Mouse (Mus musculus) left cerebral cortex, postnatal 36 days (tissue): ENCODE results near the gene Adgrv1. TPM values are rescaled to one million over a fixed set of nuclear protein-coding genes. Genes with fewer than 3 reads are reported as not detected.

ENCODE experiments used
- DNase-seq, 2 experiments: peaks; one replicate each; pipeline ENCODE4 v3.0.0; 2021 to 2022; ENCODE audit warnings: low spot score in 2 of 2, mixed read lengths in 1 of 2
- intact Hi-C: fragments of 180-260 bp; cut with DNase I; formaldehyde crosslinking; loops from one replicate; pipeline ENCODE4 v1.15.1; 2025
- total RNA-seq, 2 experiments: library from RNA; stranded (reverse); gene quantifications; 2 replicates each; pipeline ENCODE4 v1.2.3; 2021

Adgrv1 gene
- total RNA-seq, 2 experiments from 2014 or later: 1.4 to 1.6 TPM

DNA sequence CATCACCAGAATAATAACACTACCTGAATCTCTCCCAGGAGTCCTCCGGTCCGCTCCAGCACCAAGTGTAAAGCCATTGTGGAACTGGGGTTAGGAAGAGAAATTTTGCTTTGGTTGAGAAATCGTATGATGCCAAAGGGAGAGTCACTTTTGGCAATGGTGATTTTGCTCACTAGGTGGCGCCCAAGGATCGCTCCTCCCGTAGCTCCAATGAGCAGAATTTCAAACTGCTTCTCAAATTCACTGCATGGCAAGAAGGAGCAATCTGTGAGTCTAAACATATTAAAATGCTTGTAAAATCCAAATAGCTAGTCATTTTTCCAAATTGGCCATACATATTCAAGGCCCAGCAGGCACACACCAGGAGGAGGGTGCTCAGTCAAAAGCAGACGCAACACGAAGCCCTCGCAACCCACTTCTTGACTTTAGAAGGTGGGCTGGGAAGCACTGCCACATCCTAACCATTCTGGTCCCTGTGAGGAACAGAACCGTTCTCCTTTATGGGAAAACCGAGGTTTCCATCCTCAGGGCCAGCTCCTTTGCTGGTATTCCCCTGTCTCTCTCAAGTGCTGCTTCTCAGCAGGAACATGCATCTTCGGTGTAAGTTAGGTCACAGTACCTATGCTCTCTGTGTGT is 193.4 kb downstream of the Adgrv1 start:
- intact Hi-C loops: loop anchor here (1.0 to 2.0 kb wide), 2 partner anchors 201 to 322 kb away; no protein-coding TSS in a partner anchor
- peak; percentile 78 to 80 for DNase-seq

DNA sequence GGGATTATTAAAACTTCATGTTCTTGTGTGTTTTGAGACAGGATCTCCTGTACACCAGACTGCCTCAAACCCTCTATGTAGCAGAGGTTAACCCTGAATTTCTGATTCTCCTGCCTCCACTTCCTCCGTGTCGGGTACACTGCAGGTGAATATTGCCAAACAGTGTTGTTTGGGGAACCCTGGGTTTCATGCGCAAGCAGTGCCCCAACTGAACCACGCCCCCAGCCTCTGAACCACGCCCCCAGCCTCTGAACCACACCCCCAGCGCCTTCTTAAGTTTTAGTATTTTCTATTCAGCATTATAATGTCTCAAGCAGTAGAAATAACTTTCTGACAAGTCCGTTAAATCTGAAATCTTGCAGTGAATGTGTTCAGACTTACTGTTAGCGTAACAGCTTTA is 195.9 kb downstream of the Adgrv1 start:
- intact Hi-C loops: no loop called here
- DNase-seq: no peak

DNA sequence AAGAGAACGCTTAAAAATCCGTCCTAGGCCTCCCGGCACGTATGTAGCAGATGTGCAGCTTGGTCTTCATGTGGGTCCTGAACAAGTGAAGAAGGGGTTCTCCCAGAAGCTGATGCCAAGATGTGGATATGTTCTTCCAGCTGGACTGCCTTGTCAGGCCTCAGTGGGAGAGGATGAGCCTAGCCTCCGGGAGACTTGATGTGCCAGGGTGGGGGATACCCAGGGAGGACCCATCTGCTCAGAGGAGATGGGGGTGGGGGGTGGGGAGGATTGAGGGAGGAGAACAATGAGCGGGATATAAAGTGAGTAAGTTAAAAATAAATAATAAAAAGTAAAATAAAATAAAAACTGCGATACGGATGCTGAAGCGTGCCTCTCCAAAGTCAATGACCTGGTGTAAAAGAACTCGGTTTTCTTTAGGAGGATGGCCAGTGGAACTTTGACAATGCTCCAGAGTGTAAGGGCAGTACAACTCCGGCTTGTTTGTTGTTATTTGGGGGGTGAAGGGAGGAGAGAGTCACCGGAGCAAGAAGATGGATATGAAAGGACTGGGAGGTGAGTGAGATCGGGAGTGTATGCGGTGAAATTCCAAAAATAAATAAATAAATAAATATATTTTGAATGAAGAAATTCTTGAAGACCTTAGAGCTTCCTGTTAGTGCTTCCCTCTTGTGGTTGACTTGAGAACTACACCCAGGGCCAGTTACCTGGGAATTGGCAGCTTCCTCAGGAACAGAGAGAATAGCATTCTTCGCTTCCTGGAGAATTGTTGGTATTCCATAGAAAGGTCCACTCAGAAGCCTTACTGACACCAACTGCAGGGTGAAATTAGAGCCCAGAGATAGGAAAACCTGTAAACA is 205.8 kb downstream of the Adgrv1 start:
- intact Hi-C loops: no loop called here
- peak; percentile 10 to 28 for DNase-seq

DNA sequence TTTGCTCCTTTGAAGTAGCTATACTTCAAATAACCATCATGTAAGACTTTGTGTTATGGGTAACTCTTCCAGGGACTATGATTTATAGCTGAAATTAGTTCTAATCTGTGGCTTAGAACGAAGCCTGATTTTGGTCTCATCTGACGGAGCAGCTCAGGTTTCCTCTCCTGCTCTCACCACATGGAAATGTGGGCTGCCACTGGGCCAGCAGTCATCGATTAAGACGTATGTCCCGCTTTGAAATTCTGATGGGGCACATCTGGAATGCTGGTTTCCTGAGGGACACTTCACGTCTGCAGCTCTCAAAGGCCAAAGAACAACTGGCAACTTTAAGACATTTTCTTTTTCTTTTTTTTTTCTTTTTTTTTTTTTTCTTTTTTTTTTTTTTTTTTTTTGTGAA is 207.8 kb downstream of the Adgrv1 start:
- intact Hi-C loops: no loop called here
- no peak for DNase-seq

DNA sequence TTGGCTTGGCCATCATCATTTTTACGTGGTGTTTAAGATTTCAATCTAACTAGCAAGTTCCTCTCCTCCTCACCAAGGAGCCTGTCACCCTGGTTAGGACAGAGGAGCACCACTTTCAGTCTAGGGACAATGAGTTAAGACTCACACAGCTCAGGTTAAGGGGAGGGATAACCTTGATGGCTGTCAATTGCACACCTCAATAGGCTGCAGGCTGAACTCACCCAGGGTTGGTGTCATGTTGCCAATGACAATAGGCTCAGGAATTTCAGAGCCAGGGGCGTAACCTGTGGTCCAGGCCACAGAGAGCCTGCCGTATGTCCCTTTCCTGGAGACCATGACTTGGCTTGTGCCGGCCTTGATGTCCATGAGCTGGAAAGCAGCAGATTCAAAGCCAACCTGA is 209.0 kb downstream of the Adgrv1 start:
- DNase-seq: no peak
- intact Hi-C loops: no loop called here

- intact Hi-C loops: no loop called here
- no peak for DNase-seq
These were observed 225.0 kb downstream of the Adgrv1 start for GRCm38 (mm10) chr13:81407881-81408460.

DNA sequence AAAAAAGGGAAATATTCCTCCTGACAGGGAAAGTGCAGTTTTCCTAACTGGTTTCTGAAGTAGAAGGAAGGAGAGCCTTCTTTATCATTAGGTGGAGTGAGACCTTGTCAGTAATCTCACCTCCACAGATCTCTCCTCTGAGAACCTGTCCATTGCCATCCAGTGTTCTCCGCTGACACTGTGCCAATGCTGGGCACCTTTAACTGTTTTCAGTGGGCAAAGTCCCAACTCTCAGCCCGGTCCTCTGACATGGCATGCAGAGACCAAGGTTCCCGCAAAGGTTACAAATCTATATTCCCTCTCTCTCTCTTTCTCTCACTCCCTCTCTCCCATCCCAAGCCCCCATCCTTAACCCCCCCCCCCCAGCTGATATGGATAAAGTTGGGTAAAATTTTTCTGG is 230.1 kb downstream of the Adgrv1 start:
- DNase-seq: no peak
- intact Hi-C loops: no loop called here

DNA sequence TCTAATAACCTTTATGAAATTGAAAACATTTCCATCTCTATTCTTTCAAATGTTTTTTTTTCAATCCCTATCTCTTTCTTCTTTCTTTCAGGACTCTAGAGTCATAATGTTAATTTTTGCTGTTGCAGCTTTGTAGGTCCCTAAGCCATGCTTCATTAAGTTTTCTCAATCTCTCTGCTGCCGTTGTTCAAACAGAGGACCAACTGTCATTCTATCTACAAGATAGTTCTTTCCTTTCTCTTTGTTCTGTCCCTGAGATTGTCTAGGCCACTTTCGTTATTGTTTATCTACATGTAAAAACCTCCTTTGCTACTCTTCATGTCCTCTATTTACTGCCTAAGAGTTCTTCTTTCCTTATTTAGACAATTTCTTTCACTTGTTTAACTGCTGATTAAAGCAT is 230.8 kb downstream of the Adgrv1 start:
- no peak for DNase-seq
- intact Hi-C loops: no loop called here

- intact Hi-C loops: no loop called here
- no peak for DNase-seq
These were observed 231.2 kb downstream of the Adgrv1 start for GRCm38 (mm10) chr13:81401742-81402141.

DNA sequence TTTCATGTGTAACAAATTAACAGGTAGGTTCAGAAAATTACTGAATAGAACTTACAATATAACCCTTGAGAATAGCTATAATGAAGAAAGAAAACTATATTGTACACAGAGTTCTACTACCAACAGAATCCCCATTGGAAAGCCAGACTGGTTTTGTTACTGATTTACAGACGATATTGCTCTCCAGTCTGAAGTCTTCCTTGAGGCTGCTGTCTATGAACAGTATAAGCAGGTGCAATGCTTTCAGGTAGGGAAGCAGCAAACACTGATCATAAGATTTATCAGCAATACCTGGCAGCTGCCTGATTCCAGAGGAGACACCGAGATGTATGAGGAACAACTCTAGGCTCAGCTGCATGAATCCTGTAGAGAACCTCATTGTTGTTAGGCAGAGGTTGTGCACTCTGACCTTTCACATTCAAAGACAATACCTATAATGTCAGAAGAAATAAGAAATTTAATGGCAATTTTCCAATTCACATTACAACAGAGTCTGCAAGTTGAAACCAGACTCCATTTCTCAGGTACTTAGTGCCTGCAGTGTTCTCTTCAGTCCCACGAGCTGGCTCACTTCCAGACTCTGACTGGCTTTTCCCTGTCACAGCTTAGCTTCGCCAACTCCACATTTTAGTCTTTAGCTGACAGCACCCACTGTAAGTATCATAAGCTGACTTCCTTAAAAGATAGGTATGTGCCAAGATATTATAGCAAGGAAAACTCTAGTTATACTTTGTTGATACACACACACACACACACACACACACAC is 247.2 kb downstream of the Adgrv1 start:
- DNase-seq: peak; percentile 8 to 28

GRCm38 (mm10) chr13:81381835-81382234 is 251.1 kb downstream of the Adgrv1 start:
- intact Hi-C loops: no loop called here
- DNase-seq: no peak

More for the DNA sequence above, 247.2 kb downstream of the Adgrv1 start:
- intact Hi-C loops: no loop called here

GRCm38 (mm10) chr13:81370801-81371456 is 262.0 kb downstream of the Adgrv1 start:
- DNase-seq: no peak
- intact Hi-C loops: no loop called here

DNA sequence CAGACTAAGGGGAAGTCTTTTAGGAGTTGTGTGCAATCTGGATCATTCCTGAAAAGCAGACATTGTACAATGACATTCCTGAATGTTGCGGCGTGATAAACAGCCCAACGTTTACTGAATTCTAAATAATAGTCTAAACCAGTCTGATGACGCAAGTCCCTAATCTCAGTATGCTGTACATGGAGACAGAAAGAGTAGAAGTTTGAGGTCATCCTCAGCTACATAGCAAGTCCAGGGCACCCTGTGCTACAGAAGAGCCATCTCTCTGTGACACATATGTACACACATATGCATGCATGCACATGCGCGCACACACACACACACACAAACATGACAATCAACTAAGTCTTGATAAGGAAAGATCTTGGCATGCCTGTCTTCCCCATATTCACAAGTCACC is 262.8 kb downstream of the Adgrv1 start:
- intact Hi-C loops: no loop called here

DNA sequence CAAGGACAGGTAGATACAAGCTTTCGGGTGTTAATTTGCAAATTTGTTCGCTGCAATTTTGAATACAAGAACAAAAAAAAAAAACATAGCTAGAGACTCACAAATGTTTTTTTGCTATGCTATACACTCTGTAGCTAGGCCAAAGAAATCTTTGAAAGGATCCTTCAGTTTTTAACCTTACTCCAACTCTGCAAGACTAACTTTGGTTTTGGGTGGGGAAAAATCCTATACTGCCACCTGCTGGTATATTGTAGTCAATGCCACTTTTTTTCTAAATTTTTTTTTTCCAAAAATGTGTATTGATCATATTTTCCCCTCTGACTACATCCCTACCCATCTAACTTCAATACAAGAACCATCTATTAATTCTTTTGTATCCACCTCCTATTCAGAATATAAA is 263.4 kb downstream of the Adgrv1 start:
- intact Hi-C loops: loop anchor here (1.0 to 5.0 kb wide), 2 partner anchors 487 to 507 kb away; partner anchors contain the start of gene Arrdc3
- no peak for DNase-seq

More for the DNA sequence above, 262.8 kb downstream of the Adgrv1 start:
- DNase-seq: no peak

DNA sequence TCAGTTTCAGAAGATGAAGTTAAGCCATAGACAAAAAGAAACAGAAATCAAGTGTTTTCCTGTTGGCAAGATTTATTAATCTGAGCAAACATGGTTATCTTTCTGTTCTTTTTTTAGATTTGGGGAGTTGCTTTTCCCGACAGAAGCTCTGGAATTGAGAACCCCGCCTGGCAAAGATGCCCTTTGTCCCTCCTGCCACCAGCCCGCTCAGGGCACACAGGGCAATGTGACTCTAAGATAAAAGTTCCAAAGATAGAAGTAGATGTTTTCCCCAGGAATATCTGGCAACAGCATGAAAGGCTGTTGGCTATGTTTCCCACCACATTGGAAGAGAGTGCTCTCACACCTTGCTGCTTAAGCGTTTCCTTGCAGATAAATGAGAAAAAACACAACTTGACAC is 264.0 kb downstream of the Adgrv1 start:
- no peak for DNase-seq
- intact Hi-C loops: loop anchor here (1.0 to 5.0 kb wide), 2 partner anchors 487 to 507 kb away; partner anchors contain the start of gene Arrdc3

DNA sequence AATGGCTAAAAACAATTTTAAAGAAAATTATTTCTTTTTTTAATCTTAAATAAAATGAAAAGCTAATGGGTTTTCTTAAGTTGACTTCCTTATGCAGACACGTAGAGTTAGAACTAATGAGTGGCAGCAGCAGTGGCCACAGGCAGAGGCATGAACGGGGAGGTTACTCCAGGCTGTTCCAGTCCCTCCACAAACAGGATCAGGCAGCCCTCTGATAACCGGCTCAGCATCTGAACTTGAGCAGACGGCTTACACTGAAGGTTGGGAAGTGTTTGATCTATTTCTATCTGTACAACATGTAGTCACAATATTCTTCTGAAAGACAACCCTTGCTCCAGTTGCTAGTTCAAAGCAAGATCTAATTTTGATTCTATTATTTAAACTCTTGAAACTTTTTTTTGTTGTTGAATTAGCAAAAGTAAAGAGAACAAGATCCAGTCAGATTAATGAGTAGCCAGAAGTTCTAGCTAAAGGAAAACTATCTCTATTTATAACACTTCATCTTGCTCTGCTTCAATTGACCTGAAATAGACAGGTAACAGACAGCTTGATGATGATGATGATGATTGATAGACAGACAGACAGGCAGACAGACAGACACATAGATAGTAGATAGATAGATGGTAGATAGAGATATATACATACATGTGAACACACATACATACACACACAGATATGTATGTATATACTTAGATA is 265.1 kb downstream of the Adgrv1 start:
- intact Hi-C loops: loop anchor here (5.0 kb wide), 1 partner anchor 486 kb away; the partner anchor contains the start of gene Arrdc3
- DNase-seq: no peak

GRCm38 (mm10) chr13:81360338-81360737 is 272.6 kb downstream of the Adgrv1 start:
- DNase-seq: no peak
- intact Hi-C loops: no loop called here

DNA sequence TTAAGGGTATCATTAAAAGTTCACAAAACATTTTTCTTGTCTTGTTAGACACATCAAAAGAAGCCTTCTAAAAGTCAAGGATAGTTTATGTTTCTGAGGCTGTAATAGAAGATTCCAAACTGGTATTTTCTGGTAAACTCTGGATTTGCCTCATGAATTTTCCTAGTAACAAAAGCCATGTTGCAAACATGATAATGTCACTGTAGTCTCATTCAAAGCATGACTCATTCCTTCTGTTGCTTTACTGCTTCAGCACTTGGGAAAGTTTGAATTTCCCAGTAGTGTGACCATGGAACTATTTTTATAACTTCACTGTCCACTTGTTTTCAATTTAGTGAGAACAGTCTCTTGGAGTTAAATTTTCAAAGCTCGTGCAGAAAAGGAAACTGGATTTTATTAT is 274.2 kb downstream of the Adgrv1 start:
- DNase-seq: no peak
- intact Hi-C loops: loop anchor here (10.0 kb wide), 1 partner anchor 194 kb away; no protein-coding TSS in a partner anchor
